Mouse (Mus musculus) liver, embryonic 14.5 days (tissue): ENCODE measurements around the gene Chd9.

Source experiments
- CTCF ChIP-seq: IDR thresholded peaks from 2 replicates; pipeline ENCODE4 v1.5.1; 2016; ENCODE audit warnings: antibody characterized with exemption, low read depth, control low read depth
- EP300 ChIP-seq: IDR thresholded peaks from 2 replicates; pipeline ENCODE4 v1.6.1; 2016; ENCODE audit warnings: antibody characterized with exemption, low read depth

DNA sequence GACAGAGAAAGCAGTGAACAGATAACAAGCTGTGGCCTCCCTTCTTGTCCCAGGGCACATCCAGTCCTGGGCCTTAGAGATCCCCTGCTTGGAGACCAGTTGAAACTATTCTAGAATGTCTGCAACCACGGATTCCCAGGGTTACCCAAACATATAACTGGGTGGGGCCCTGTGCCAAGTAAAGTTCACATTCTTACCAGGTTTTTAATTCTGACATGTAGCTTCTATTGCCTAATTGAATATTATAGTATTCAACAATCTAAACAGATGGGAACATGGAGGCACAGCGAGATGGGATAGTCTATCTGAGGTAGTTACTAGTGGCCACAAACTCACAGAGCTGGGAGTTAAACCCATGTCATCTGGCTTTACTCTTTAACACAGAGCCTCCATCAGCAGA lies 10.9 kb upstream of the Chd9 start, which contains the start of gene Gm19935:
- no peak for TF ChIP-seq EP300
- TF ChIP-seq CTCF: no peak
